Mouse (Mus musculus): ENCODE data around the gene Otud7b. TPM values are rescaled to one million over a fixed set of nuclear protein-coding genes. Genes with fewer than 3 reads are reported as not detected.

Gene Otud7b
- polyA plus RNA-seq, 1 experiment = 42.7 TPM

DNA sequence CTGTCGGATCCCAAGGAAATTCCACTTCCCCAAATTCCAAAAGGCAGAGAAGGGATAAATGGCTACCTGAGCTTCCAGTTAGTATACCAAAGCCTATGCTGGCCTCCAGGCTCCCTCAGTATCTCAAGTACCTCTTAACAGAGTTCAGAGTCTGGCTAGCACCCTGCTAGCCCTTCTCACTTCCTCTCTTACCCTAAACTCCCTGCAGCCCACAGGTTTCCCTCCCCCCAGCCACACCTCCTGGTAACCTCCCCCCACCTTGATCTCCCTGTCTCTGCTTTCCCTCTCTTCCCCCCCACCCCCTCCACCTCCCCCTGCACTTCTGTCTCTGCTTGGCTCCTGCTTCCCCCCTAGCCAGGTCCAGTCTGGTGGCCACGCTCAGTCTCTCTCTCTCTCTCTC is 95.4 kb downstream of the Otud7b start:
- Histone ChIP-seq H3K9ac (ENCODE audit: low read depth, poor library complexity, severe bottlenecking) (no peak overlapping the region), H3K4me1 (ENCODE audit: control insufficient read depth, insufficient read depth, low read length) (peaks cover 1% of the 10 kb centered on the region), H3K27ac (ENCODE audit: insufficient read depth, low read length) (no peak overlapping the region), H3K27me3 (ENCODE audit: control insufficient read depth, insufficient read depth, low read length, poor library complexity, severe bottlenecking) (no peaks in the 10 kb centered on the region), H3K36me3 (ENCODE audit: control insufficient read depth, insufficient read depth, low read length, poor library complexity, severe bottlenecking) (no peaks in the 10 kb centered on the region), H3K4me3 (ENCODE audit: low read depth, low read length) (no peak overlapping the region), H3K9me3 (replicated peaks; ENCODE audit: control insufficient read depth, insufficient read depth, low read length, poor library complexity, severe bottlenecking) (no peaks in the 10 kb centered on the region)
- TF ChIP-seq POLR2A (IDR thresholded peaks at IDR 0.05; ENCODE audit: insufficient read depth, low read length) (no peak), CTCF (IDR thresholded peaks at IDR 0.05; ENCODE audit: low read depth, low read length) (no peak), EP300 (IDR thresholded peaks at IDR 0.05; ENCODE audit: insufficient read depth, low read depth, low read length) (no peak)

- H3K4me1 ChIP-seq (ENCODE audit: control insufficient read depth, insufficient read depth, low read length) = no peaks in the 10 kb centered on the region
- no peak for TF ChIP-seq CTCF (IDR thresholded peaks at IDR 0.05; ENCODE audit: low read depth, low read length)
- TF ChIP-seq EP300 (IDR thresholded peaks at IDR 0.05; ENCODE audit: insufficient read depth, low read depth, low read length) = no peak
- TF ChIP-seq POLR2A (IDR thresholded peaks at IDR 0.05; ENCODE audit: insufficient read depth, low read length) = no peak
- no peaks in the 10 kb centered on the region for H3K36me3 ChIP-seq (ENCODE audit: control insufficient read depth, insufficient read depth, low read length, poor library complexity, severe bottlenecking)
- no peak overlapping the region for H3K27ac ChIP-seq (ENCODE audit: insufficient read depth, low read length)
- H3K4me3 ChIP-seq (ENCODE audit: low read depth, low read length) = no peak overlapping the region
- H3K9me3 ChIP-seq (replicated peaks; ENCODE audit: control insufficient read depth, insufficient read depth, low read length, poor library complexity, severe bottlenecking) = no peaks in the 10 kb centered on the region
- peaks cover 1% of the 10 kb centered on the region; the same call in 1 of the 2 replicates for H3K27me3 ChIP-seq (ENCODE audit: control insufficient read depth, insufficient read depth, low read length, poor library complexity, severe bottlenecking)
- no peak overlapping the region for H3K9ac ChIP-seq (ENCODE audit: low read depth, poor library complexity, severe bottlenecking)
These were observed 103.5 kb downstream of the Otud7b start for GRCm38 (mm10) chr3:96207819-96208218.

DNA sequence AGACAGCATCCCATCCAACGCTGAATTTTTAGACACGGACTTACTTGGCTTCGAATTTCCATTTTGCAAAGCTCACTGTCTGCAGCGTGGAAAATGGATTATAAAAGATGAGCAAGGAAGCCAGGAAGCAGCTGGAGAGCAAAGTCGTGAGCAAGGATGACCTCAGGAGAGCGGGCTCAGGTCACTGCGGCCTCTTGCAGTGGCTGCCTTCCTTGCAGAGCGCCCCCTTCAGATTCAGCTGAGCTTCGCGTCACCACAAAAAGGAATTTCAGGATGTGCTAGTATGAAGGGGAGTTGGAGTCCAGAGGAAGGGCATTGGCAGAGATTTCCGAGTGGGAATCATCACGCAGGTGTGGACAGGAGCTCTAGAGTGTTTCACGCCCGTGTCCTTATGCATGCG is 104.9 kb downstream of the Otud7b start:
- Histone ChIP-seq H3K27me3 (ENCODE audit: control insufficient read depth, insufficient read depth, low read length, poor library complexity, severe bottlenecking) (peaks cover 1% of the 10 kb centered on the region; the same call in 1 of the 2 replicates), H3K9ac (ENCODE audit: low read depth, poor library complexity, severe bottlenecking) (no peak overlapping the region), H3K9me3 (replicated peaks; ENCODE audit: control insufficient read depth, insufficient read depth, low read length, poor library complexity, severe bottlenecking) (no peaks in the 10 kb centered on the region), H3K36me3 (ENCODE audit: control insufficient read depth, insufficient read depth, low read length, poor library complexity, severe bottlenecking) (no peaks in the 10 kb centered on the region), H3K27ac (ENCODE audit: insufficient read depth, low read length) (no peak overlapping the region), H3K4me3 (ENCODE audit: low read depth, low read length) (no peak overlapping the region), H3K4me1 (ENCODE audit: control insufficient read depth, insufficient read depth, low read length) (no peaks in the 10 kb centered on the region)
- TF ChIP-seq CTCF (IDR thresholded peaks at IDR 0.05; ENCODE audit: low read depth, low read length) (peak; percentile 80), POLR2A (IDR thresholded peaks at IDR 0.05; ENCODE audit: insufficient read depth, low read length) (no peak), EP300 (IDR thresholded peaks at IDR 0.05; ENCODE audit: insufficient read depth, low read depth, low read length) (no peak)

Other genes with a start within 250 kb of the Otud7b start
- gene Prpf3, start 248.6 kb upstream of the Otud7b start, polyA plus RNA-seq (2011; ENCODE audit: insufficient read depth, insufficient read length, low read depth, missing spikeins) = 92.4 and 100 TPM in 2 replicates
- 142 and 163 TPM in 2 replicates for gene Mrps21, start 233.0 kb upstream of the Otud7b start, polyA plus RNA-seq (2011; ENCODE audit: insufficient read depth, insufficient read length, low read depth, missing spikeins)
- 5.9 and 7.6 TPM in 2 replicates for gene Ciart, start 222.3 kb upstream of the Otud7b start, polyA plus RNA-seq (2011; ENCODE audit: insufficient read depth, insufficient read length, low read depth, missing spikeins)
- gene BC028528, start 212.5 kb upstream of the Otud7b start, polyA plus RNA-seq (2011; ENCODE audit: insufficient read depth, insufficient read length, low read depth, missing spikeins) = 3.6 and 5.4 TPM in 2 replicates
- gene Aph1a, start 210.6 kb upstream of the Otud7b start, polyA plus RNA-seq (2011; ENCODE audit: insufficient read depth, insufficient read length, low read depth, missing spikeins) = 44.3 and 48.3 TPM in 2 replicates
- gene Car14, start 199.8 kb upstream of the Otud7b start, polyA plus RNA-seq (2011; ENCODE audit: insufficient read depth, insufficient read length, low read depth, missing spikeins) = 2.4 and 3.3 TPM in 2 replicates
- gene Anp32e, start 175.3 kb upstream of the Otud7b start, polyA plus RNA-seq (2011; ENCODE audit: insufficient read depth, insufficient read length, low read depth, missing spikeins) = 386 and 405 TPM in 2 replicates
- 9.2 and 15.0 TPM in 2 replicates for gene Plekho1, start 108.5 kb upstream of the Otud7b start, polyA plus RNA-seq (2011; ENCODE audit: insufficient read depth, insufficient read length, low read depth, missing spikeins)
- gene Vps45, start 46.1 kb upstream of the Otud7b start, polyA plus RNA-seq (2011; ENCODE audit: insufficient read depth, insufficient read length, low read depth, missing spikeins) = 12.6 and 14.2 TPM in 2 replicates
- gene Mtmr11, start 57.5 kb downstream of the Otud7b start, polyA plus RNA-seq (2011; ENCODE audit: insufficient read depth, insufficient read length, low read depth, missing spikeins) = 4.3 and 7.4 TPM in 2 replicates
- 81.7 and 90.5 TPM in 2 replicates for gene Sf3b4, start 67.8 kb downstream of the Otud7b start, polyA plus RNA-seq (2011; ENCODE audit: insufficient read depth, insufficient read length, low read depth, missing spikeins)
- 4.5 and 4.9 TPM in 2 replicates for gene Sv2a, start 76.6 kb downstream of the Otud7b start, polyA plus RNA-seq (2011; ENCODE audit: insufficient read depth, insufficient read length, low read depth, missing spikeins)
- 18.1 and 27.8 TPM in 2 replicates for gene Bola1, start 115.2 kb downstream of the Otud7b start, polyA plus RNA-seq (2011; ENCODE audit: insufficient read depth, insufficient read length, low read depth, missing spikeins)
- gene Hist2h2ab, start 115.3 kb downstream of the Otud7b start, polyA plus RNA-seq (2011; ENCODE audit: insufficient read depth, insufficient read length, low read depth, missing spikeins) = not detected in 2 replicates
- gene Hist2h2ac, start 116.4 kb downstream of the Otud7b start, polyA plus RNA-seq (2011; ENCODE audit: insufficient read depth, insufficient read length, low read depth, missing spikeins) = 2.5 and 4.3 TPM in 2 replicates
- gene Hist2h2be, start 116.6 kb downstream of the Otud7b start, polyA plus RNA-seq (2011; ENCODE audit: insufficient read depth, insufficient read length, low read depth, missing spikeins) = 1.3 and 2.0 TPM in 2 replicates
- gene Hist2h3c2, start 134.6 kb downstream of the Otud7b start, polyA plus RNA-seq (2011; ENCODE audit: insufficient read depth, insufficient read length, low read depth, missing spikeins) = 23.1 and 41.5 TPM in 2 replicates
- gene Hist2h2aa2, start 135.7 kb downstream of the Otud7b start, polyA plus RNA-seq (2011; ENCODE audit: insufficient read depth, insufficient read length, low read depth, missing spikeins) = 17.2 and 30.9 TPM in 2 replicates
- not detected in 2 replicates for gene Hist2h2aa1, start 141.0 kb downstream of the Otud7b start, polyA plus RNA-seq (2011; ENCODE audit: insufficient read depth, insufficient read length, low read depth, missing spikeins)
- gene Hist2h3c1, start 142.2 kb downstream of the Otud7b start, polyA plus RNA-seq (2011; ENCODE audit: insufficient read depth, insufficient read length, low read depth, missing spikeins) = 1.3 and 3.0 TPM in 2 replicates
- gene Hist2h4, start 158.8 kb downstream of the Otud7b start, polyA plus RNA-seq (2011; ENCODE audit: insufficient read depth, insufficient read length, low read depth, missing spikeins) = 3.6 and 4.0 TPM in 2 replicates
- gene Hist2h3b, start 164.1 kb downstream of the Otud7b start, polyA plus RNA-seq (2011; ENCODE audit: insufficient read depth, insufficient read length, low read depth, missing spikeins) = 7.7 and 11.1 TPM in 2 replicates
- gene Hist2h2bb, start 165.2 kb downstream of the Otud7b start, polyA plus RNA-seq (2011; ENCODE audit: insufficient read depth, insufficient read length, low read depth, missing spikeins) = 33.9 and 35.8 TPM in 2 replicates
- gene Fcgr1, start 189.4 kb downstream of the Otud7b start, polyA plus RNA-seq (2011; ENCODE audit: insufficient read depth, insufficient read length, low read depth, missing spikeins) = not detected in 2 replicates